Comparison of ENCODE assay signal across 20 mouse cellular contexts in the genomic region with DNA sequence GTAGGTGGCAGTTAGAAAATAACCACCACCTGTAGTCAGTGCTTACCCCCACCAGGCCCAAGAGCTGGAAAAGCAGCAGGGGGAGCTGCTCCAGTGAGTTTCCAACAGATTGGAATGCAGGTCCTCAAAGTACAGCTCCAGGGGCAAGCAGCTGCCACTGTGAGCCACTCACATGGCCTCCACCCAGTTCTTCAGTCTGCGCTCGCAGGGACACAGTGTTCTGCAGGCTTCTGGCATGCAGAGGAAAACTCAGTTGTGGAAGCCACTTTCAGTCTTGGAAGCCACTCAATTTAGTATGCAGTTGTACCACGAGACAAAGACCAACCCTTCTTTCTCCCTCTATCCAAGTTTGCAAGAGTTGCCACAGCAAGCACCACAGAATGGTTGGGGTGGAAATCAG. TPM values are rescaled to one million over a fixed set of nuclear protein-coding genes. Genes with fewer than 3 reads are reported as not detected.
DNase-seq lines count a peak whose midpoint lies in the region; ATAC-seq lines count a peak whose summit lies in the region.
"Had no signal": no experiment of that assay in that cellular context is flagged by ENCODE, and none has a peak within 500 bp of the region (broad histone marks: within the 10 kb centered on the region; RNA-seq: fewer than 3 reads in every experiment).

No protein-coding gene starts in this region.

- H3K4me1 ChIP-seq in heart, embryonic 10.5 days, result no peaks in the 10 kb centered on the region

- peak; percentile 93 for DNase-seq in heart, adult 11 months
- DNase-seq in heart, embryonic 10.5 days (ENCODE audit: low spot score), result no peak
- peak; percentile 2 for DNase-seq in ZHBTc4 (ENCODE audit: low read depth, low spot score)
- DNase-seq in heart, postnatal 36 days, result peak; percentile 13 to 15
- peak; percentile 54 for DNase-seq in lung, postnatal 25 days (ENCODE audit: low spot score)
- no peak for DNase-seq in cerebellum, adult 11-12 months
- DNase-seq: adrenal gland, adult 2 months; cerebellum, adult 9-10 months; retina, postnatal 1 day had no signal

- H3K36me3 ChIP-seq in heart, embryonic 10.5 days, result no peaks in the 10 kb centered on the region

- 48% methylated on average over 3 of the region's 3 CpGs for WGBS in heart, embryonic 10.5 days

- H3K4me3 ChIP-seq in heart, embryonic 10.5 days, result no peak overlapping the region

- no peaks in the 10 kb centered on the region for H3K27me3 ChIP-seq in heart, embryonic 10.5 days (ENCODE audit: insufficient read depth, poor library complexity, severe bottlenecking)
- H3K27me3 ChIP-seq: Patski had no signal

- no peak overlapping the region for H3K27ac ChIP-seq in heart, embryonic 10.5 days
- H3K27ac ChIP-seq: liver, embryonic 14.5 days had no signal

- no peak for ATAC-seq in erythroblast, adult 5-6 weeks (replicated peaks; ENCODE audit: low FRiP score, poor library complexity, severe bottlenecking)
- ATAC-seq in activated CD4-positive, CD25-positive, alpha-beta regulatory T cell, adult 4 months, result no peak
- ATAC-seq: forebrain, embryonic 14.5 days; Patski had no signal

- H3K9me3 ChIP-seq in heart, embryonic 10.5 days, result no peaks in the 10 kb centered on the region

- intact Hi-C loops in heart, postnatal 36 days (cut with DNase I), result no loop called here

RNA-seq across cellular contexts. Expression of a gene that starts 19.1 kb away (rescaled TPM):
- 0.10 TPM in 1 of 2 replicates, not detected in the other for polyA plus RNA-seq in heart, embryonic 10.5 days (2016; fragmentation: Nextera tagmentation; extraction: Ambion mirVana)
- not detected for total RNA-seq in heart, postnatal 36 days (2021)
- total RNA-seq in erythroblast, adult 5-6 weeks (2015; ENCODE audit: low replicate concordance), result not detected in 2 replicates
- total RNA-seq in erythroblast, adult 5-6 weeks (2017; ENCODE audit: low replicate concordance), result not detected in 2 replicates
- polyA plus RNA-seq in activated CD4-positive, CD25-positive, alpha-beta regulatory T cell, adult 4 months (2017; shearing (Covaris generic)), result not detected
- total RNA-seq: adrenal gland, adult 2 months; left cerebral cortex, adult 18-20 months; megakaryocyte, adult 5-6 weeks had no signal
- polyA plus RNA-seq: adrenal gland, adult 2 months; forebrain, embryonic 14.5 days; limb, embryonic 11.5 days; liver, embryonic 14.5 days; neural tube, embryonic 14.5 days; Patski; spleen, adult 2 months; urinary bladder, adult 2 months had no signal

RNA-seq across cellular contexts. Expression of a gene that starts 39.9 kb away (rescaled TPM):
- 41.4 and 47.4 TPM in 2 replicates for polyA plus RNA-seq in heart, embryonic 10.5 days (2016; fragmentation: Nextera tagmentation; extraction: Ambion mirVana)
- 10 to 100 TPM; 52.3 to 53.3 TPM for total RNA-seq in heart, postnatal 36 days (2021)
- total RNA-seq in erythroblast, adult 5-6 weeks (2015; ENCODE audit: low replicate concordance), result 1.7 and 2.9 TPM in 2 replicates
- total RNA-seq in erythroblast, adult 5-6 weeks (2017; ENCODE audit: low replicate concordance), result 2.3 and 4.6 TPM in 2 replicates
- polyA plus RNA-seq in activated CD4-positive, CD25-positive, alpha-beta regulatory T cell, adult 4 months (2017; shearing (Covaris generic)), result 10 to 100 TPM; 10.3 to 10.8 TPM

Comparison
In these comparisons a context has a peak if more than half of its experiments do, and no peak if none do; other contexts are left out.
1. DNase-seq: peak in heart, adult 11 months (single experiment), ZHBTc4 (single experiment), heart, postnatal 36 days (2 of 2) and lung, postnatal 25 days (single experiment); none in heart, embryonic 10.5 days (single experiment) and cerebellum, adult 11-12 months (single experiment).
2. RNA of a gene that starts 39.9 kb away (total RNA-seq): 52.3 to 53.3 TPM in heart, postnatal 36 days; 1.7 to 4.6 TPM in erythroblast, adult 5-6 weeks; every median in the first group is over 4 times any median in the second.